ENCODE assay signal across 8 mouse cellular contexts in genomic region chr8:22185431-22186397, GRCm38 (mm10). TPM values are rescaled to one million over a fixed set of nuclear protein-coding genes. Genes with fewer than 3 reads are reported as not detected.
DNase-seq lines count a peak whose midpoint lies in the region; ATAC-seq lines count a peak whose summit lies in the region.

Gene Ckap2, minus strand, starts transcription at chr8:22185819.

- H3K27ac ChIP-seq in lung, embryonic 16.5 days (ENCODE audit: low read length), result peak within 1 kb of the TSS; percentile 86

- H3K4me2 ChIP-seq in lung, embryonic 16.5 days (ENCODE audit: low read depth, low read length), result peak within 1 kb of the TSS; percentile 83

- peaks cover 16% of the 10 kb centered on the region for H3K4me1 ChIP-seq in lung, embryonic 16.5 days (replicated peaks; ENCODE audit: control insufficient read depth, insufficient read depth, low read length)

- H3K9me3 ChIP-seq in lung, embryonic 16.5 days (ENCODE audit: control insufficient read depth, low read length), result no peaks in the 10 kb centered on the region

- H3K9ac ChIP-seq in lung, embryonic 16.5 days (ENCODE audit: low read length), result peak within 1 kb of the TSS; percentile 89

- 2% methylated on average over 60 of the region's 63 CpGs for WGBS in lung, embryonic 16.5 days

- H3K4me3 ChIP-seq in lung, embryonic 16.5 days (ENCODE audit: low read length), result peak within 1 kb of the TSS; percentile 93

- H3K27me3 ChIP-seq in lung, embryonic 16.5 days (ENCODE audit: control insufficient read depth, insufficient read depth, low read depth, low read length), result no peaks in the 10 kb centered on the region

- DNase-seq in MEL-GATA-1-ER (ENCODE audit: extremely low read depth, low read depth), result peak; percentile 62
- DNase-seq in cerebellum, adult 8-10 months, result peak; percentile 79
- peak; percentile 89 for DNase-seq in forelimb bud, embryonic 11.5 days (ENCODE audit: low read depth, low spot score)
- peak; percentile 57 for DNase-seq in layer of hippocampus, adult 9-10 months (ENCODE audit: low spot score)
- DNase-seq in ovary, postnatal 10 days (ENCODE audit: low spot score), result peak; percentile 93
- peak; percentile 79 to 82 for DNase-seq in thymus, postnatal 10 days (ENCODE audit: low spot score in 2 of 2)

- peak; percentile 88 to 94 for ATAC-seq in hematopoietic stem cell, adult 5-6 weeks (replicated peaks in 1 of 2; ENCODE audit: insufficient read depth in 1 of 2, low FRiP score in 2 of 2, low TSS enrichment in 1 of 2, low read depth in 1 of 2, poor library complexity in 2 of 2, severe bottlenecking in 2 of 2)
- peak; percentile 97 for ATAC-seq in lung, embryonic 16.5 days (ENCODE audit: low read depth)

- H3K36me3 ChIP-seq in lung, embryonic 16.5 days (ENCODE audit: control insufficient read depth, insufficient read depth, low read length), result no peaks in the 10 kb centered on the region

RNA-seq across cellular contexts. Expression of gene Ckap2, which starts in this region (rescaled TPM):
- 40.8 and 50.3 TPM in 2 replicates for total RNA-seq in hematopoietic stem cell, adult 5-6 weeks (2017)
- polyA plus RNA-seq in lung, embryonic 16.5 days (2015; fragmentation: Nextera tagmentation; extraction: Ambion mirVana), result 55.0 and 55.5 TPM in 2 replicates

Comparison
In these comparisons a context has a peak if more than half of its experiments do, and no peak if none do; other contexts are left out.
1. Peak in every context shown above with its lines: DNase-seq, ATAC-seq, H3K4me3 ChIP-seq and H3K27ac ChIP-seq.